Mouse (Mus musculus) spleen, adult 12 weeks (tissue): ENCODE data around the gene Olfr221.
A peak's percentile ranks its signal among the peaks of the same experiment; 100 is the strongest.
"Not testable (repeated sequence)": the region's sequence is repeated elsewhere in the genome, so short reads cannot be mapped to it uniquely, and the experiment has no call there.

Experiments
- DNase-seq: peaks from one replicate; pipeline ENCODE4 v3.0.0; 2022; ENCODE audit warnings: low spot score

Olfr221 gene

DNA sequence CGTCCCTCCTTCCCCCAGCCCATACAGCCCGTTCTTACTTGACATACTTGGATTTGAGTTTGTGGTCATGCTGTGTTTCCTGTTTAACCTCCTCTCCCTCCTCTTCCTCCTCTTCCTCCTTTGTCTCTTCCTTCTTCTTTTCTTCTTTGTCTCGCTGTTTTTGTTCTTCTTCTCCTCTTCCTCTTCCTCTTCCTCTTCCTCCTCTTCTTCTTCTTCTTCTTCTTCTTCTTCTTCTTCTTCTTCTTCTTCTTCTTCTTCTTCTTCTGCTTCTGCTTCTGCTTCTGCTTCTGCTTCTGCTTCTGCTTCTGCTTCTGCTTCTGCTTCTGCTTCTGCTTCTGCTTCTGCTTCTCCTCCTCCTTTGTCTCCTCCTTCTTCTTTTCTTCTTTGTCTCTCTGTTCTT is at the start of gene Olfr221:
Gene Olfr221 (minus strand): TSS at position 101 of the 400 bp plus-strand sequence.
- DNase-seq = not testable (repeated sequence)

- DNase-seq = no peak
Observed at GRCm38 (mm10) chr14:52083083-52083482, 40.8 kb upstream of the Olfr221 start.

DNA sequence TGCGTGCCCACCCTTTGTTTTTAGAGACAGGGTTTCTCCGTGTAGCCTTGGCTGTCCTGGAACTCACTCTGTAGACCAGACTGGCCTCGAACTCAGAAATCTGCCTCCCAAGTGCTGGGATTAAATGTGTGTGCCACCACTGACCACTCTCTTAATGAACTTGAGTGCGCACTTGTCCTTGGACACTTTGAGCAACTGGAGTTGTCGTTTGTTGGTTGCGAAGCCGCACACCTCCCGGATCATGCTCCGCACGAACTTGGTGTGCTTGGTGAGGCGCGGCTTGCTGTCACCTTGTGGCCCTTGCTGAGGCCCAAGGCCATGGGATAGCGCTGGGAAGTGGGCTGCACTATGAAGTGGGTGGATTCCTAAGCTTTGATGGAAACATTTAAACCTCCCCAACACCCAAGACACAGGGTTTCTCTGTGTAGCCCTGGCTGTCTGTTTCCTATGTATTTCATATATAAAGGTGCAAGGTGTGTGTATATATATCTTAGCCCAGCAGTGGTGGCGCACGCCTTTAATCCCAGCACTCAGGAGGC is 29.4 kb upstream of the Olfr221 start:
- DNase-seq = no peak

- DNase-seq = no peak
Observed at GRCm38 (mm10) chr14:52066135-52066534, 23.9 kb upstream of the Olfr221 start.

- no peak for DNase-seq
Observed at GRCm38 (mm10) chr14:52061798-52062197, 19.5 kb upstream of the Olfr221 start.

DNA sequence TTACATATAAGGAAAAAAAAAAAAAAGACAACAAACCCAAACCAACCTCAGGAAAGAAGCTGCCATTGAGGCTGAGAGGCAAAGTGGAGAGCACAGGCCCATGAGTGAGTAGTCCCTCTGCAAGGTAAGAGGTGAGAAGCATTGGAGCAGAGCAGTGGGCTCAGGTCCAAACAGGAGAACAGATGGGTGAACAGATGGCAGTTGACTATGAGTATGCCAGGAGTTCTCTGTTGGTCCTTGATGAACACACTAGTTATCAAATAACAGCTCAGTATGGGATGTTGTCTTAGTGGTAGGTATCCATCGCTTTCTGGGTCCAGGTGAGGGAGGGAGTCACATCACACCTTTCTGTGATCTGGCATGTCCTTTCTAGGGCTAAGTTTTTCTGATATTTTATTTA is 18.5 kb upstream of the Olfr221 start:
- DNase-seq = no peak

GRCm38 (mm10) chr14:52059982-52060381 is 17.7 kb upstream of the Olfr221 start:
- DNase-seq = no peak

DNA sequence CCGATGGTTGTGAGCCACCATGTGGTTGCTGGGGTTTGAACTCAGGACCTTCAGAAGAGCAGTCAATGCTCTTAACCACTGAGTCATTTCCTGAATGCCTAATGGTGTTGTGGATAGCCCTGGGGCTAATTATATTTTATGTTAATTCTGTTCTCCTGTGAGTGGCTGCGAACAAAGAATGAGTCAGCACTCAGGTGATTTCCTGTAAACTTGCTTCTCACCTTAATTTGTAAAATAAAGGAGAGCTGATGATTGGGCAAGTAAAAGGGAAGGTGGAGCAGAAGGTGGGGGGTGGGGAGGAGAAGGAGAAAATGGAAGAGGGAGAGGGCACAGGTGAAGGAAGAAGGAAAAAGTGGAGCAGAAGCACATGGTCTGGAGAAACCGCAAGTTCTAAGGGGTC is 10.5 kb upstream of the Olfr221 start:
- DNase-seq = not testable (repeated sequence)

DNA sequence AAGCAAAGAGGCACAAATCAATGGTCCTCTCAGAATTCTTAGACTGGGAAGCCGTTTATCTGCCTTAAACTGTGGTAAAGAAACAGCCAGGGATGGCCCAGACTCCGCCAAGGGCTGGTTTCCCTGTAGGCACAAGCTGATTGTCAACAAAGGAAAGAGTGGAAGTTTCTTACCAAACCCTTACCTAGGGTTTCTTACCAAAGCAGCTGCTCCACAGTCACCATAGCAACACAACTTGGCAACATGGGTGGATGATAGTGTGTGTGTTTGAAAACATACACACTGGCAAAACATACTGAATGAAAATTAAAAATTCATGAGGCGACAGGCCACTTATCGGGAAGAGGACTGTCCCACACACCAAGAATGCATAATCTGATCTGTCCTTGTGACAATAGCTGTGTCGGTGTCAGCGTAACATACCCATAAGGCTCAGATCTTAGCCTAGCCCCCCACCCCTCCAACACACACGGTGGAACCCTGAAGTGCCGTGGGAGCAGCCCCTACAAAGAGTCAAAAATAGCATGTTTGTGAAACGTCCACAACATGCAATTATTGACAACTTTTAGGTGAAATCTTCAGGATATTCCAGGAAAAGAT is 3.8 kb upstream of the Olfr221 start:
- no peak for DNase-seq

GRCm38 (mm10) chr14:52044901-52045678 is 2.8 kb upstream of the Olfr221 start:
- no peak for DNase-seq

DNA sequence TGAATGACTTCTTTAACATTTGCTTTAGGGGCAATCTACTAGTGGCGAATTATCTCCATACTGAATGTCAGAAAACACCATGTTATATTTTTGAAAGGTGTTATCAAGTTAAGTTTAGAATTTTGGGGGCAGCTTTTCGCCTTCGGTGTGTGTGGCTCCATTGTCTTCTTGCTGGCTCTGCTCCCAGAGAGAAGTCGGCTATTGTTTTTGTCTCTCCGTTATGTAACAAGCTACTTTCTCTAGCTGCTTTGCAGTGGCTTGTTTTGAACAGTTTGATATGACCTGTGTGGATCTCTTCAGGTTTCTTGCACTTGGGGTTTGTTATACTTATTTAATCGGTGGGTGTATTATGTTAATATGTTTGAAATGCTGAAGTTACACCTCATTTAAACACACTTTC is 1.2 kb upstream of the Olfr221 start:
- DNase-seq = no peak

GRCm38 (mm10) chr14:52039332-52039731 is 2.9 kb downstream of the Olfr221 start:
- DNase-seq = no peak

- no peak for DNase-seq
Observed at GRCm38 (mm10) chr14:52035926-52036325, 6.3 kb downstream of the Olfr221 start.

- DNase-seq = no peak
Observed at GRCm38 (mm10) chr14:52026342-52026741, 15.9 kb downstream of the Olfr221 start.

DNA sequence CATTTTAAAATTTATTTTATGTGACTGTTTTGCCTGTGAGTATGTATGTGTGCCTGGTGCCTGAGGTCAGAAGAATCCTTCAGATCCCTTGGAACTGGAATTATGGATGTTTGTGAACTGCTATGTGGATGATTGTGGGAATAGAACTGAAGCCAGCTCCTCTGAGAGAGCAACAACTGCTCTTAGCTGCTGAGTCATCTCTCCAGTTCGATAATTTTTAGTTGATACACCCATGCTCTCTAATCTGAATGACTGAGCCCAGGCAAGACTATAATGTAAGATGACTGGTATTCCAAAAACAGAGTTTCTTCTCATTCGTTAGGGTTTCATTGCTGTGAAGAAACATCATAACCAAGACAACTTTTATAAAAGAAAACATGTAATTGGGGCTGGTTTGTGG is 18.1 kb downstream of the Olfr221 start:
- no peak for DNase-seq

DNA sequence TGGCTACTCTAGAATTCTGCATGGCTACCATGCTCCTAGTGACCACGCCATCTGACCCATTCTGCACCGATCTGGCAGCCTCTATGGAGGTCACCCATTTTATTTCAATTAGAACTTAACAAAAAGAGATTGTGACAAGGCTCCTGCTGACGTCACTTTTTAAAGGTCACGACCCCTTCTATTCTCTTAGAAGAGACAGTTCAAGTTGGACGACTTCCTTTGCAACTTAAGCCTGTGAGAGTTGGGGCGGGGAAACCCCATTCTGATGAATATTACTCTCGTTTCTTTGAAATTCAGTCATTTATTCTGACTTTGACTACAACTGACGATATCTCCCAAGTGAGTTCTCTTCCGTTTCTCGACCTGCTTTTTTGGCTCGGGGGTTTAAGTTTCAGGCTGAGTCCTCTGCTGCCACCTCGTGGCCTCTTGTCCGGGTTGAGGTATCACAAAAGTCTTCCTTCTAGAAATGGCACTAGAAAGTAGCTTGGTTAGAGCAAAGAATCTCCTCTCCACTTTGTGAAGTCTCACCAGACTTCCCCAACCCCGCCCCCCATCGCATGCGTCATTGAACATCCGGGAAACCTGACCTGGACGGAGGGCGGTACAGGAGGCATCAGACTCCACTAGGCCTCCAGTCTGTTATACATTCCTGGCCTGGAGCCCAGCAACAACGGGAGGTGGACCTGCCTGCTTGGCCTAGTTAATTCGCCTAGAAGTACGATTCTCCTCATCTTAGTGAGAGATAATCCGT is 19.4 kb downstream of the Olfr221 start:
- DNase-seq = peak; percentile 79

GRCm38 (mm10) chr14:52022244-52022708 is 20.0 kb downstream of the Olfr221 start:
- DNase-seq = no peak

- DNase-seq = no peak
Observed at GRCm38 (mm10) chr14:52021568-52022212, 20.6 kb downstream of the Olfr221 start.

- DNase-seq = no peak
Observed at GRCm38 (mm10) chr14:52021138-52021529, 21.1 kb downstream of the Olfr221 start.

- DNase-seq = peak; percentile 61
Observed at GRCm38 (mm10) chr14:52020486-52021137, 21.6 kb downstream of the Olfr221 start, which contains the start of gene Zfp219. Gene Zfp219 (minus strand): TSS chr14:52020733.

DNA sequence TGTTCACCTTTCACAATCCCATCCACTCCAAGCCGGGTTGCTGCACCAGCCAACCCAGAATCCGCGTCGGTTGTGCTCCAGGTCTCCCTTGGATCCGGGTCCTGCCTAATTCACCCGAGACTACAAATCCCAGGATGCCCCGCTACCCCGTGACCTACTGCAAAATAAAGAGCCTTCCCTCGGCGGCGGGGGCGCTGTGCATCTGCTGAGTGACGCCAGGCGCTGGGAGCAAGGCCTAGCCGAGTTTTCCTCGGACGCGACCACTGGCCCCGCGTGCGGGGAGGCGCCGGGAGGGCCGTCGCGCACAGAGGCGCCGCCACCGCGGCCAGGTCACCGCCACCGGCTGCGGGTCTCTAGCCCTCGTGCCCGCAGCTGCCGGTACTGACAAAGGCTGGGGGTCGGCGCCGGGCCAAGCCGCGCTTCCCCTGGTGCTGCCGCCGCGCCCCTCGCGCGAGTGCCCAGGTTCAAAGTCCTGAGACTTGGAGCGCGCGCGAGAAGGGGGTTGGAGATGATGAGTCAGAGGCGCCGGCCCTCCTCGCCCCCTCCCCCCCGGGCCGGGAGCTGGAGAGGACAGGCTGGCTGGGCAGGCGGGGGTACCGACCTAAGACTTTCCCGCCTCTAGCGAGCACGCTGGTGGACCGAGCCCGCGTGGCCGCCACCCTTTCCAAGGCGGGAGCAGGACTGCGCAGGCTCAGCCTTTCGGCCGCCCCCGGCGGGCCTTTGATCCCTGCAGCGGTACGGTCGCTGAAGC is 22.5 kb downstream of the Olfr221 start:
- peak; percentile 91 for DNase-seq
